Mouse (Mus musculus): ENCODE measurements around the gene Gm17175. TPM values are rescaled to one million over a fixed set of nuclear protein-coding genes. Genes with fewer than 3 reads are reported as not detected.
"Not testable (repeated sequence)": the region's sequence is repeated elsewhere in the genome, so short reads cannot be mapped to it uniquely, and the experiment has no call there.

The Gm17175 gene
- polyA plus RNA-seq (2014; fragmentation: Nextera tagmentation; extraction: Ambion mirVana): not detected in 2 replicates

GRCm38 (mm10) chr14:51573963-51574362, at the start of gene Gm17175:
Gm17175 (minus strand) TSS chr14:51574063.
- H3K4me3 ChIP-seq (ENCODE audit: low read depth, low read length); H3K4me1 ChIP-seq (ENCODE audit: control insufficient read depth, insufficient read depth, low read length); H3K9ac ChIP-seq (replicated peaks; ENCODE audit: low read depth, low read length); ATAC-seq (ENCODE audit: low read depth); H3K27ac ChIP-seq (ENCODE audit: low read depth, low read length); H3K36me3 ChIP-seq (ENCODE audit: control insufficient read depth, insufficient read depth, low read length); H3K27me3 ChIP-seq (ENCODE audit: control insufficient read depth, insufficient read depth, low read length); H3K9me3 ChIP-seq (ENCODE audit: control insufficient read depth, low read length); H3K4me2 ChIP-seq (ENCODE audit: low read depth, low read length): not testable (repeated sequence)
- WGBS: 90% methylated on average over 2 of the region's 2 CpGs

GRCm38 (mm10) chr14:51611210-51611609, 37.3 kb upstream of the Gm17175 start, which contains the start of gene Gm17078:
Gm17078 (minus strand) TSS chr14:51611310.
- Histone ChIP-seq H3K27me3 (ENCODE audit: control insufficient read depth, insufficient read depth, low read length) (no peaks in the 10 kb centered on the region), H3K4me3 (ENCODE audit: low read depth, low read length) (no peak within 1 kb of the TSS), H3K36me3 (ENCODE audit: control insufficient read depth, insufficient read depth, low read length) (no peaks in the 10 kb centered on the region), H3K4me1 (ENCODE audit: control insufficient read depth, insufficient read depth, low read length) (no peaks in the 10 kb centered on the region), H3K4me2 (ENCODE audit: low read depth, low read length) (no peak within 1 kb of the TSS), H3K27ac (ENCODE audit: low read depth, low read length) (no peak within 1 kb of the TSS), H3K9me3 (ENCODE audit: control insufficient read depth, low read length) (no peaks in the 10 kb centered on the region), H3K9ac (replicated peaks; ENCODE audit: low read depth, low read length) (no peak within 1 kb of the TSS)
- 96% methylated on average over 1 of the region's 1 CpGs for whole genome bisulfite sequencing
- ATAC-seq (ENCODE audit: low read depth): no peak

DNA sequence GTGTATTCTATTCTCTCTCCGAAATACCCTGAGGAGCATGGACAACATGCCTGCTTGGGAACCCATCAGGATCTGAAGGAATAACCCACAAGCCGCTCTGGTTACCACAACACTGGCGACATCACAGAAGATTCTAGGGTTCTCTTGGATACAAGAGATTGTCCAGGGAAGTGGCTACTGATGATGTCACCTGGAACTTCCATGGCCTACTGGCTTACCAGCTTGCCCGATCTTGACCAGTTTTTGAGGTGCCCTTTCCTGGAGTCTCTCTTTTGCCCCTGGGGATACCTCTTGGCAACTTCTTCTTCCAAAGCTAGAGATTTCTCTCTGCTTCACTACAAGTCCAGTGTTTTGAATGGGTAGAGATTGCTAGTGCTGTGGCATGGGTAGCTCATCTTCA, 18.2 kb upstream of the Gm17175 start, which contains the start of gene Gm17174:
TSS of gene Gm17174 (minus strand) at position 101 of the 400 bp plus-strand sequence.
- not testable (repeated sequence) for H3K9ac ChIP-seq (replicated peaks; ENCODE audit: low read depth, low read length); H3K9me3 ChIP-seq (ENCODE audit: control insufficient read depth, low read length); H3K4me2 ChIP-seq (ENCODE audit: low read depth, low read length); H3K36me3 ChIP-seq (ENCODE audit: control insufficient read depth, insufficient read depth, low read length); H3K27me3 ChIP-seq (ENCODE audit: control insufficient read depth, insufficient read depth, low read length); H3K4me3 ChIP-seq (ENCODE audit: low read depth, low read length); H3K4me1 ChIP-seq (ENCODE audit: control insufficient read depth, insufficient read depth, low read length); ATAC-seq (ENCODE audit: low read depth); H3K27ac ChIP-seq (ENCODE audit: low read depth, low read length)
- WGBS: 99% methylated on average over 4 of the region's 4 CpGs

GRCm38 (mm10) chr14:51552490-51552889, 21.4 kb downstream of the Gm17175 start, which contains the start of gene Gm5622:
Gm5622 (plus strand) TSS chr14:51552790.
- WGBS: 93% methylated on average over 4 of the region's 4 CpGs
- Histone ChIP-seq H3K4me1 (ENCODE audit: control insufficient read depth, insufficient read depth, low read length) (no peaks in the 10 kb centered on the region), H3K4me2 (ENCODE audit: low read depth, low read length) (no peak within 1 kb of the TSS), H3K4me3 (ENCODE audit: low read depth, low read length) (no peak within 1 kb of the TSS), H3K9me3 (ENCODE audit: control insufficient read depth, low read length) (no peaks in the 10 kb centered on the region), H3K9ac (replicated peaks; ENCODE audit: low read depth, low read length) (no peak within 1 kb of the TSS), H3K27ac (ENCODE audit: low read depth, low read length) (no peak within 1 kb of the TSS), H3K36me3 (ENCODE audit: control insufficient read depth, insufficient read depth, low read length) (no peaks in the 10 kb centered on the region), H3K27me3 (ENCODE audit: control insufficient read depth, insufficient read depth, low read length) (no peaks in the 10 kb centered on the region)
- ATAC-seq (ENCODE audit: low read depth): no peak

Other genes with a start within 250 kb of the Gm17175 start
- gene Gm7247, start 212.3 kb downstream of the Gm17175 start, polyA plus RNA-seq (2014; fragmentation: Nextera tagmentation; extraction: Ambion mirVana): not detected in 2 replicates
- not detected in 2 replicates for gene Vmn2r88, start 163.2 kb downstream of the Gm17175 start, polyA plus RNA-seq (2014; fragmentation: Nextera tagmentation; extraction: Ambion mirVana)
- gene Vmn2r89, start 122.2 kb downstream of the Gm17175 start, polyA plus RNA-seq (2014; fragmentation: Nextera tagmentation; extraction: Ambion mirVana): not detected in 2 replicates
- not detected in 2 replicates for gene Gm5622, start 21.3 kb downstream of the Gm17175 start, polyA plus RNA-seq (2014; fragmentation: Nextera tagmentation; extraction: Ambion mirVana)
- not detected in 2 replicates for gene Gm17174, start 18.1 kb upstream of the Gm17175 start, polyA plus RNA-seq (2014; fragmentation: Nextera tagmentation; extraction: Ambion mirVana)
- gene Gm17078, start 37.2 kb upstream of the Gm17175 start, polyA plus RNA-seq (2014; fragmentation: Nextera tagmentation; extraction: Ambion mirVana): not detected in 2 replicates
- not detected in 2 replicates for gene Gm4181, start 61.6 kb upstream of the Gm17175 start, polyA plus RNA-seq (2014; fragmentation: Nextera tagmentation; extraction: Ambion mirVana)
- gene Gm17079, start 121.4 kb upstream of the Gm17175 start, polyA plus RNA-seq (2014; fragmentation: Nextera tagmentation; extraction: Ambion mirVana): not detected in 2 replicates
- gene Gm5800, start 143.1 kb upstream of the Gm17175 start, polyA plus RNA-seq (2014; fragmentation: Nextera tagmentation; extraction: Ambion mirVana): not detected in 2 replicates
- gene Ang4, start 199.5 kb upstream of the Gm17175 start, polyA plus RNA-seq (2014; fragmentation: Nextera tagmentation; extraction: Ambion mirVana): not detected in 2 replicates
- gene AY358078, start 226.0 kb upstream of the Gm17175 start, polyA plus RNA-seq (2014; fragmentation: Nextera tagmentation; extraction: Ambion mirVana): not detected in 2 replicates